Mouse (Mus musculus) heart, adult 2 months (tissue): Measurements from ENCODE around the gene Angptl2. TPM values are rescaled to one million over a fixed set of nuclear protein-coding genes. Genes with fewer than 3 reads are reported as not detected.
A peak's percentile ranks its signal among the peaks of the same experiment; 100 is the strongest.

Experiments used
- DNase-seq, 2 experiments: peaks; one replicate each; pipeline ENCODE4 v3.0.0; 2021
- H3K27ac ChIP-seq: fragments of 200-600 bp; 2 replicates; pipeline ENCODE4 v1.8.1; 2022
- H3K27me3 ChIP-seq: fragments of 200-500 bp; 2 replicates; pipeline ENCODE4 v1.6.1; 2012; ENCODE audit warnings: mild to moderate bottlenecking, low read length, inconsistent platforms, mixed read lengths; ENCODE audit not compliant: control insufficient read depth, insufficient read depth
- H3K36me3 ChIP-seq: fragments of 200-500 bp; 2 replicates; pipeline ENCODE4 v1.6.1; 2012; ENCODE audit warnings: low read length, inconsistent platforms; ENCODE audit not compliant: control insufficient read depth, insufficient read depth
- H3K4me1 ChIP-seq: fragments of 200-500 bp; 2 replicates; pipeline ENCODE4 v1.6.1; 2011; ENCODE audit warnings: low read length; ENCODE audit not compliant: control insufficient read depth, insufficient read depth
- H3K4me3 ChIP-seq: fragments of 200-600 bp; 2 replicates; pipeline ENCODE4 v1.8.1; 2022
- H3K79me2 ChIP-seq: fragments of 200-500 bp; replicated peaks from 2 replicates; pipeline ENCODE4 v1.6.1; 2012; ENCODE audit warnings: mild to moderate bottlenecking, inconsistent platforms, low read length, moderate library complexity, mixed read lengths; ENCODE audit not compliant: control insufficient read depth, insufficient read depth
- H3K9ac ChIP-seq: fragments of 200-500 bp; 2 replicates; pipeline ENCODE4 v1.6.1; 2012; ENCODE audit warnings: low read depth, mild to moderate bottlenecking, control low read depth, inconsistent platforms, low read length, mixed read lengths
- CTCF ChIP-seq: fragments of 200-600 bp; IDR thresholded peaks from 2 replicates; pipeline ENCODE4 v1.8.1; 2022; ENCODE audit warnings: antibody characterized with exemption, mild to moderate bottlenecking, moderate library complexity
- EP300 ChIP-seq: fragments of 200-500 bp; IDR thresholded peaks from 2 replicates; pipeline ENCODE4 v1.6.1; 2011; ENCODE audit warnings: low read depth, low read length, control low read depth; ENCODE audit not compliant: insufficient read depth
- POLR2A ChIP-seq: fragments of 200-500 bp; IDR thresholded peaks from 2 replicates; pipeline ENCODE4 v1.6.1; 2011; ENCODE audit warnings: mild to moderate bottlenecking, low read depth, low read length, control low read depth; ENCODE audit not compliant: insufficient read depth
- WGBS: fragments of 180-500 bp; shearing (Covaris S2); methylation state at CpG from one replicate; pipeline ENCODE4 v1.1.7; 2018; 5-methylcytosine and 5-hydroxymethylcytosine counted together
- intact Hi-C: fragments of 180-260 bp; cut with DNase I; formaldehyde crosslinking; loops from one replicate; pipeline ENCODE4 v1.15.1; 2025
- polyA plus RNA-seq: library from polyadenylated mRNA; depleted of rRNA; stranded (reverse); fragments of >200 nt; gene quantifications from 2 replicates; pipeline ENCODE4 v1.2.3, GENCODE M21; 2012
- total RNA-seq, 2 experiments: library from RNA; stranded (reverse); gene quantifications; 2 replicates each; pipeline ENCODE4 v1.2.3; 2021

Angptl2 gene
- total and polyA plus RNA-seq, 3 experiments: 45.3 to 91.4 (median 46.2) TPM

- whole genome bisulfite sequencing: 56% methylated on average over 2 of the region's 2 CpGs
Observed at GRCm38 (mm10) chr2:33187874-33188273, 28.0 kb upstream of the Angptl2 start.

GRCm38 (mm10) chr2:33188925-33189670 lies 26.8 kb upstream of the Angptl2 start:
- TF ChIP-seq POLR2A (no peak), EP300 (no peak), CTCF (no peak)
- Histone ChIP-seq H3K27ac (no peak overlapping the region), H3K9ac (no peak overlapping the region), H3K4me1 (peaks cover 17% of the 10 kb centered on the region), H3K36me3 (no peaks in the 10 kb centered on the region; the same call in 1 of the 2 replicates), H3K79me2 (no peaks in the 10 kb centered on the region), H3K4me3 (no peak overlapping the region), H3K27me3 (no peaks in the 10 kb centered on the region)
- 83% methylated on average over 6 of the region's 6 CpGs for WGBS
- DNase-seq: peak in 1 of 2 experiments; percentile 25
- intact Hi-C loops: loop anchor here (2.0 kb wide), 1 partner anchor 14 kb away; no protein-coding TSS in a partner anchor

More at GRCm38 (mm10) chr2:33187874-33188273, 28.0 kb upstream of the Angptl2 start:
- Histone ChIP-seq H3K4me1 (peaks cover 17% of the 10 kb centered on the region), H3K27ac (no peak overlapping the region; the same call in 1 of the 2 replicates), H3K9ac (no peak overlapping the region), H3K36me3 (no peaks in the 10 kb centered on the region; the same call in 1 of the 2 replicates), H3K79me2 (no peaks in the 10 kb centered on the region), H3K4me3 (no peak overlapping the region), H3K27me3 (no peaks in the 10 kb centered on the region)
- no peak for TF ChIP-seq POLR2A
- TF ChIP-seq CTCF: no peak
- TF ChIP-seq EP300: no peak
- DNase-seq: peak in 1 of 2 experiments; percentile 42
- intact Hi-C loops: loop anchor here (2.0 kb wide), 1 partner anchor 15 kb away; no protein-coding TSS in a partner anchor

DNA sequence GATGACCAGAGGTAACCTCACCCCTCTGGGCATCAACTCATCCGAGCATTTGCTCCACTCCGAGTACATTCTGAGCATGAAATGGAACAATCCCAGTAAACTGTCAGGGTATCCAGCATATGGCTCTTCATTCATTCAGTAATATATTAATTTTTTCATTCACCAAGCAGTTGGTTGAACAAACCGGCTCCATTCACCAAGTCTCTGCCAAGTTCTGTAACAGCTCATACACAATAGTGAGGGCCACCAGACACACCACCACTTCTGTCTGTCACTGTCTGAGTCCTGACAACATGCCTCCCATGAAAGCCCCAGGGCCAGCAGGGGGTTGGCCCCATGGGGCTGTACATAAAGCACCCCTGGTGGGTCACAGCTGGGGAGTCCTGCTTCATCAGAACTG lies 25.9 kb upstream of the Angptl2 start:
- Histone ChIP-seq H3K36me3 (no peaks in the 10 kb centered on the region; the same call in 1 of the 2 replicates), H3K9ac (no peak overlapping the region), H3K27me3 (no peaks in the 10 kb centered on the region), H3K4me1 (peaks cover 17% of the 10 kb centered on the region), H3K79me2 (no peaks in the 10 kb centered on the region), H3K27ac (no peak overlapping the region), H3K4me3 (no peak overlapping the region)
- intact Hi-C loops: loop anchor here (2.0 kb wide), 1 partner anchor 13 kb away; no protein-coding TSS in a partner anchor
- DNase-seq: no peak
- 96% methylated on average over 3 of the region's 3 CpGs for WGBS
- TF ChIP-seq CTCF (no peak), POLR2A (no peak), EP300 (no peak)

DNA sequence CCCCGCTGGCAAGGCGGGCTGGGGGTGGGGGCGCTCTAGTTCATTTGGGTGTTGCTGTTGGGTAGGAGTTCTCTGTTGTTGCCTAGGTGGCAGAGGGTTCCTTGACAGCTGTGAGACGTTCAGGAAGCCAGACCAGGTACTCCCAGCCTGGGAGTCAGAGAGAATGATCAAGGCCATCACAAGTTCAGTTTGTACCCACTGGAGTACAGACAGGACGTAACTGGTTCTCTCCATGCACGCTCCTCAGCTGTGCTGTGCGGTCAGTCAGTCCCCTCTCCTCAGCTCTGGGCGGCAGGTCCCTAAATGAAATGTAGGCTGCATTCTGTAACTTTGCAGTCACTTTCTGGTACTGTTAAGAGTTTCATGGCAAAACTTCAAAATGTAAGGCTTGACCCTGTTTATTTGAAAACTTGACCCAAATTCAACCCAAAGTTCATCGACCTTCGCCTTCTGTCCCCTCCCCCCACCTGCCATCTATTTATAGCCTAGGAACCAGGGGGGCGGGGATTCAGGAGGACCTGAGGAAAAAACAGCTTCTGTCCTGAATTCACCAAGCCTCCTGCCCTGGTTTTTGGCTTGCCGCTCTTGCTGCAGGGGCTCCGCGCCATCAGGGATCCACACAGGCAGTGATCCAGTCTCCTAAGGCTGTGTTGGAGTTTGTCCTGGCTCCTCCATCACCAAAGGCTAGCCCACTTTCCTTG lies 15.4 kb upstream of the Angptl2 start:
- intact Hi-C loops: no loop called here
- peaks cover 22% of the 10 kb centered on the region for H3K4me1 ChIP-seq

DNA sequence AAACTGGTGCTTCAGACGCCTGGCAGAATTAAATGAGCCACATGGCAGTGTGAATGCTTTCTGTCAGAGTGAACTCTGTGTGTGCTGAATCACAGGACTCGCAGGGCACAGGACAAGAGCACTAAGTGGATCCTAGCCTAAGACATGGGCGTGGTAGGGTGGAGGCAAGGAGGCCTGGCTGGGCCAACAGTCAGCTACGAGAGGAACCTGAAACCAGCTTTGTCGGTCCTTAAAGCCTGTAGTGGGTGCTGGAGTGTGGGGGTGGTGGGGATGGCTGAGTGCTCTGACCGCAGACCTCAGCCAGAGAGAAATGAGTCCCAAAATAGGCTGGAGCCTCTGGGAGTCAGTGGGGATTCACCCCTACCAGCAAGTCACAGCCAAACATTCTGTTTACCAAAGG lies 12.6 kb upstream of the Angptl2 start:
- WGBS: 41% methylated on average over 6 of the region's 6 CpGs
- H3K4me3 ChIP-seq: no peak overlapping the region
- peak; percentile 42 to 45 for DNase-seq
- H3K4me1 ChIP-seq: peaks cover 26% of the 10 kb centered on the region
- intact Hi-C loops: loop anchor here (2.0 kb wide), 1 partner anchor 14 kb away; no protein-coding TSS in a partner anchor
- no peaks in the 10 kb centered on the region for H3K79me2 ChIP-seq
- H3K9ac ChIP-seq: no peak overlapping the region
- TF ChIP-seq EP300 (0 out of 2 replicates have a peak, but pooled peaks have one; percentile 26), CTCF (no peak)
- H3K36me3 ChIP-seq: no peaks in the 10 kb centered on the region
- peak overlapping the region; percentile 68 for H3K27ac ChIP-seq
- no peaks in the 10 kb centered on the region for H3K27me3 ChIP-seq

More for the DNA sequence above, 15.4 kb upstream of the Angptl2 start:
- H3K79me2 ChIP-seq: no peaks in the 10 kb centered on the region
- no peak for TF ChIP-seq CTCF
- TF ChIP-seq POLR2A: no peak
- TF ChIP-seq EP300: no peak
- H3K9ac ChIP-seq: no peak overlapping the region
- no peaks in the 10 kb centered on the region for H3K27me3 ChIP-seq
- peak; percentile 21 to 35 for DNase-seq
- H3K4me3 ChIP-seq: no peak overlapping the region
- WGBS: 58% methylated on average over 14 of the region's 14 CpGs
- H3K36me3 ChIP-seq: no peaks in the 10 kb centered on the region
- H3K27ac ChIP-seq: peak overlapping the region; percentile 47; the same call in 1 of the 2 replicates

GRCm38 (mm10) chr2:33204980-33205379 lies 10.9 kb upstream of the Angptl2 start:
- TF ChIP-seq POLR2A (0 out of 2 replicates have a peak, but pooled peaks have one; percentile 15), EP300 (0 out of 2 replicates have a peak, but pooled peaks have one; percentile 60), CTCF (no peak)
- H3K27me3 ChIP-seq: no peaks in the 10 kb centered on the region
- H3K4me3 ChIP-seq: no peak overlapping the region
- H3K36me3 ChIP-seq: no peaks in the 10 kb centered on the region
- H3K9ac ChIP-seq: no peak overlapping the region
- WGBS: 21% methylated on average over 5 of the region's 5 CpGs
- DNase-seq: peak in 1 of 2 experiments; percentile 35
- H3K4me1 ChIP-seq: peaks cover 26% of the 10 kb centered on the region
- peak overlapping the region; percentile 68 for H3K27ac ChIP-seq
- no peaks in the 10 kb centered on the region for H3K79me2 ChIP-seq
- intact Hi-C loops: no loop called here
